ENCODE assay signal across 8 mouse cellular contexts in genomic region chr15:80797757-80798156, GRCm38 (mm10).
DNase-seq lines count a peak whose midpoint lies in the region; ATAC-seq and TF ChIP-seq lines count a peak whose summit lies in the region.

No protein-coding gene starts in this region.

- H3K27ac ChIP-seq in ES-E14 (ENCODE audit: insufficient read depth, low read depth, low read length, poor library complexity, severe bottlenecking), result peak overlapping the region; percentile 5; the same call in 1 of the 2 replicates
- peak overlapping the region; percentile 89 for H3K27ac ChIP-seq in forebrain, embryonic 15.5 days (replicated peaks)
- H3K27ac ChIP-seq in neural tube, embryonic 14.5 days (ENCODE audit: low read depth, low read length), result peak overlapping the region; percentile 64

- 3% methylated on average over 6 of the region's 6 CpGs for WGBS in forebrain, embryonic 15.5 days
- WGBS in lung, adult 2 months, result under 1% methylated on average over 6 of the region's 6 CpGs
- WGBS in neural tube, embryonic 14.5 days, result 0% methylated on average over 6 of the region's 6 CpGs

- H3K9ac ChIP-seq in ES-E14 (ENCODE audit: insufficient read depth, low read depth, low read length, poor library complexity, severe bottlenecking), result peak overlapping the region; percentile 3; the same call in 1 of the 2 replicates
- H3K9ac ChIP-seq in forebrain, embryonic 15.5 days (replicated peaks), result peak overlapping the region; percentile 44
- peak overlapping the region; percentile 45 for H3K9ac ChIP-seq in neural tube, embryonic 14.5 days (replicated peaks; ENCODE audit: low read depth, low read length)

- H3K4me3 ChIP-seq in ES-E14 (ENCODE audit: insufficient read depth in 1 of 2, low read depth in 1 of 2, low read length in 2 of 2, poor library complexity in 1 of 2, severe bottlenecking in 1 of 2), result peak overlapping the region; percentile 2 to 48
- peak overlapping the region; percentile 57 for H3K4me3 ChIP-seq in forebrain, embryonic 15.5 days
- H3K4me3 ChIP-seq in lung, adult 2 months (replicated peaks; ENCODE audit: extremely low read depth, low read depth, low read length), result peak overlapping the region; percentile 44
- H3K4me3 ChIP-seq in neural tube, embryonic 14.5 days (ENCODE audit: low read depth, low read length), result peak overlapping the region; percentile 61

- in situ Hi-C loops in ES-E14 (cut with MboI; ENCODE audit: low sequenced_read_pairs in 2 of 2, unreplicated experiment in 2 of 2), result no loop called here

- peaks cover 2% of the 10 kb centered on the region in 2 experiments; a peak in 2 of 4 replicates for H3K4me1 ChIP-seq in ES-E14 (ENCODE audit: control insufficient read depth in 2 of 2, insufficient read depth in 2 of 2, low read length in 2 of 2, poor library complexity in 1 of 2)
- H3K4me1 ChIP-seq in forebrain, embryonic 15.5 days, result peaks cover 37% of the 10 kb centered on the region
- H3K4me1 ChIP-seq in lung, adult 2 months (ENCODE audit: control insufficient read depth, insufficient read depth, low read length), result peaks cover 22% of the 10 kb centered on the region
- H3K4me1 ChIP-seq in neural tube, embryonic 14.5 days (ENCODE audit: control insufficient read depth, insufficient read depth, low read length), result peaks cover 21% of the 10 kb centered on the region

- no peak for TF ChIP-seq CTCF in lung, adult 2 months (IDR thresholded peaks at IDR 0.05; ENCODE audit: insufficient read depth, low read length)

- H3K36me3 ChIP-seq in ES-E14 (ENCODE audit: control insufficient read depth, insufficient read depth, low read length, poor library complexity, severe bottlenecking), result no peaks in the 10 kb centered on the region
- H3K36me3 ChIP-seq in forebrain, embryonic 15.5 days, result no peaks in the 10 kb centered on the region
- H3K36me3 ChIP-seq in neural tube, embryonic 14.5 days (ENCODE audit: control insufficient read depth, insufficient read depth, low read length), result no peaks in the 10 kb centered on the region

- no peaks in the 10 kb centered on the region for H3K9me3 ChIP-seq in ES-E14 (ENCODE audit: control insufficient read depth, insufficient read depth, low read depth, low read length)
- H3K9me3 ChIP-seq in forebrain, embryonic 15.5 days, result no peaks in the 10 kb centered on the region
- H3K9me3 ChIP-seq in neural tube, embryonic 14.5 days (ENCODE audit: control insufficient read depth, low read length), result no peaks in the 10 kb centered on the region

- H3K27me3 ChIP-seq in forebrain, embryonic 15.5 days, result no peaks in the 10 kb centered on the region
- H3K27me3 ChIP-seq in neural tube, embryonic 14.5 days (ENCODE audit: control insufficient read depth, insufficient read depth, low read length), result no peaks in the 10 kb centered on the region

- ATAC-seq in forebrain, embryonic 15.5 days (replicated peaks), result peak; percentile 55
- ATAC-seq in inflammation-experienced regulatory T-cells, adult 6 months, result peak; percentile 57
- peak; percentile 56 for ATAC-seq in neural tube, embryonic 14.5 days (ENCODE audit: low read depth)

- TF ChIP-seq POLR2A in lung, adult 2 months (IDR thresholded peaks at IDR 0.05; ENCODE audit: borderline replicate concordance, extremely low read depth, low read depth, low read length), result no peak

- peak overlapping the region; percentile 50 for H3K4me2 ChIP-seq in forebrain, embryonic 15.5 days (replicated peaks)
- peak overlapping the region; percentile 63 for H3K4me2 ChIP-seq in neural tube, embryonic 14.5 days (ENCODE audit: low read depth, low read length)

- peak; percentile 82 for DNase-seq in 416B (ENCODE audit: low read depth)
- no peak for DNase-seq in ES-E14 (ENCODE audit: low read depth, low spot score)
- peak; percentile 29 for DNase-seq in cerebellum, adult 11-12 months
- peak; percentile 25 for DNase-seq in lung, adult 2 months
- DNase-seq in thymus, postnatal 4 days, result peak; percentile 61

TF ChIP-seq in ES-E14, 5 proteins besides CTCF, POLR2A, EP300 and RAD21:
- TF ChIP-seq HCFC1 (IDR thresholded peaks at IDR 0.05; ENCODE audit: borderline replicate concordance, insufficient read depth, low read length) (no peak), CHD2 (IDR thresholded peaks at IDR 0.05; ENCODE audit: low read depth, low read length) (no peak), MAFK (IDR thresholded peaks at IDR 0.05; ENCODE audit: insufficient read depth, low read depth, low read length) (no peak), ZC3H11A (IDR thresholded peaks at IDR 0.05; ENCODE audit: borderline replicate concordance, low read depth, low read length) (no peak), ZNF384 (IDR thresholded peaks at IDR 0.05; ENCODE audit: low read depth, low read length) (no peak)

Comparison
In these comparisons a context has a peak if more than half of its experiments do, and no peak if none do; other contexts are left out.
1. H3K27ac ChIP-seq: peak in every context shown above with its lines; median percentile 89 in forebrain, embryonic 15.5 days; 64 in neural tube, embryonic 14.5 days; 5 in ES-E14.